Mouse (Mus musculus): ENCODE data around the gene Rhbdf1. TPM values are rescaled to one million over a fixed set of nuclear protein-coding genes. Genes with fewer than 3 reads are reported as not detected.

Gene Rhbdf1
- total and polyA plus RNA-seq, 3 experiments = 2.9 to 14.3 TPM; not detected in 1

GRCm38 (mm10) chr11:32181973-32182868 is 39.9 kb downstream of the Rhbdf1 start:
- Histone ChIP-seq H3K4me3 (ENCODE audit: control insufficient read depth in 1 of 2, insufficient read depth in 1 of 2, low read depth in 2 of 2, low read length in 2 of 2) (no peak overlapping the region), H3K4me1 (ENCODE audit: control insufficient read depth in 1 of 2, insufficient read depth in 2 of 2, low read length in 2 of 2) (no peaks in the 10 kb centered on the region), H3K27me3 (ENCODE audit: control insufficient read depth in 1 of 2, insufficient read depth in 2 of 2, low read length in 2 of 2) (no peaks in the 10 kb centered on the region), H3K9ac (ENCODE audit: control insufficient read depth, low read depth, low read length, poor library complexity, severe bottlenecking) (no peak overlapping the region), H3K9me3 (replicated peaks; ENCODE audit: insufficient read depth, low read length) (no peaks in the 10 kb centered on the region), H3K27ac (ENCODE audit: control insufficient read depth, low read depth, low read length) (no peak overlapping the region), H3K36me3 (ENCODE audit: control insufficient read depth in 1 of 2, insufficient read depth in 2 of 2, low read length in 2 of 2) (no peaks in the 10 kb centered on the region), H3K79me2 (ENCODE audit: control insufficient read depth, insufficient read depth, low read length, poor library complexity) (no peaks in the 10 kb centered on the region)
- peak; percentile 80 for DNase-seq (ENCODE audit: low read depth, low spot score)
- TF ChIP-seq TAL1 (IDR thresholded peaks at IDR 0.05; ENCODE audit: low read length) = no peak
- peak; percentile 72 for TF ChIP-seq JUND (IDR thresholded peaks at IDR 0.05; ENCODE audit: low read depth, low read length)
- TF ChIP-seq CTCF (IDR thresholded peaks at IDR 0.05 in 2 of 3, conservative IDR thresholded peaks at IDR 0.05 in 1 of 3; ENCODE audit: control insufficient read depth in 1 of 3, insufficient read depth in 1 of 3, low read depth in 2 of 3, low read length in 3 of 3, poor library complexity in 1 of 3, severe bottlenecking in 1 of 3) = peak in 2 of 3 experiments; percentile 89 to 93
- no peak for TF ChIP-seq NELFE (IDR thresholded peaks at IDR 0.05; ENCODE audit: low read depth, low read length)
- TF ChIP-seq RCOR1 (IDR thresholded peaks at IDR 0.05; ENCODE audit: low read depth, low read length) = peak; percentile 45; the same call in 1 of the 2 replicates
- TF ChIP-seq MYC (IDR thresholded peaks at IDR 0.05; ENCODE audit: low read depth, low read length) = no peak
- peak; percentile 59; the same call in 1 of the 2 replicates for TF ChIP-seq BHLHE40 (IDR thresholded peaks at IDR 0.05; ENCODE audit: borderline replicate concordance, low read depth, low read length)
- no peak for TF ChIP-seq ZMIZ1 (IDR thresholded peaks at IDR 0.05; ENCODE audit: low read depth, low read length)
- TF ChIP-seq UBTF (IDR thresholded peaks at IDR 0.05; ENCODE audit: borderline replicate concordance, insufficient read depth, low read depth, low read length) = no peak
- peak; percentile 38 for TF ChIP-seq ZNF384 (IDR thresholded peaks at IDR 0.05; ENCODE audit: low read depth, low read length)
- 0 out of 2 replicates have a peak, but pooled peaks have one; percentile 25 for TF ChIP-seq HCFC1 (IDR thresholded peaks at IDR 0.05; ENCODE audit: low read depth, low read length)
- TF ChIP-seq MAX (IDR thresholded peaks at IDR 0.05; ENCODE audit: low read length) = no peak
- no peak for TF ChIP-seq MEF2A (IDR thresholded peaks at IDR 0.05; ENCODE audit: extremely low read depth, insufficient replicate concordance, low read depth, low read length, poor library complexity, severe bottlenecking)
- TF ChIP-seq RAD21 (IDR thresholded peaks at IDR 0.05; ENCODE audit: low read depth, low read length) = no peak; the same call in none of the 2 replicates
- TF ChIP-seq ZC3H11A (IDR thresholded peaks at IDR 0.05; ENCODE audit: low read depth, low read length) = peak; percentile 98
- peak; percentile 86 for TF ChIP-seq GATA1 (IDR thresholded peaks at IDR 0.05; ENCODE audit: low read depth, low read length)
- peak; percentile 48 for TF ChIP-seq SIN3A (IDR thresholded peaks at IDR 0.05; ENCODE audit: low read length)
- no peak for TF ChIP-seq GABPA (IDR thresholded peaks at IDR 0.05; ENCODE audit: low read depth, low read length)
- no peak for TF ChIP-seq ELF1 (IDR thresholded peaks at IDR 0.05; ENCODE audit: low read depth, low read length)
- TF ChIP-seq TCF12 (IDR thresholded peaks at IDR 0.05; ENCODE audit: low read depth, low read length) = no peak
- 0 out of 4 replicates have a peak, but pooled peaks of 1 of the 2 experiments have one; percentile 6 for TF ChIP-seq EP300 (IDR thresholded peaks at IDR 0.05; ENCODE audit: low read depth in 1 of 2, low read length in 2 of 2)
- no peak for TF ChIP-seq MYB (IDR thresholded peaks at IDR 0.05; ENCODE audit: low read depth, low read length)
- TF ChIP-seq SMC3 (IDR thresholded peaks at IDR 0.05; ENCODE audit: low read depth, low read length) = peak; percentile 99
- no peak for TF ChIP-seq POLR2AphosphoS2 (IDR thresholded peaks at IDR 0.05; ENCODE audit: low read length)
- TF ChIP-seq MAZ (IDR thresholded peaks at IDR 0.05; ENCODE audit: low read depth, low read length) = 0 out of 2 replicates have a peak, but pooled peaks have one; percentile 32
- TF ChIP-seq USF1 (IDR thresholded peaks at IDR 0.05; ENCODE audit: low read depth, low read length) = no peak
- no peak for TF ChIP-seq ZKSCAN1 (IDR thresholded peaks at IDR 0.05; ENCODE audit: low read depth, low read length)
- no peak for TF ChIP-seq POLR2AphosphoS5 (IDR thresholded peaks at IDR 0.05; ENCODE audit: borderline replicate concordance, low read depth, low read length)

Data from MEL (cell line).